28 mouse cellular contexts compared by ENCODE assay signal in the genomic region with DNA sequence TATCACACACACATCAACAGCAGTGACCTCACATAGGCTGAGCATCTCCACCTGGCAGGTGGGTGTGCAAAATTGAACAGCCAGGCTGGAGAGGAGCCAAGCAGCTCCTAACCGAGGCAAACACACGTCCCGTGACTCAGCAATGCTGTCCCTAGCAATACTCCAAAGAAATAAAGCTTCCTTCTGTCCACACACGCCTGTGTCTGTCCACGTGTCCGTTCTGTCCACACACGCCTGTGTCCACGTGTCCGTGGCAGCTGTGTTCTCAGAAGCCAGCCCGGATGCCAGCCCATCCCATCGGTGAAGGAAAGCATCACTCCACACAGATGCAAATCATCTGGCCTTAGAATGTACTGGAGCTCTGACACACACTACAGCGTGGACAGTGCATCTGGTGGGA. TPM values are rescaled to one million over a fixed set of nuclear protein-coding genes. Genes with fewer than 3 reads are reported as not detected.
DNase-seq lines count a peak whose midpoint lies in the region; TF ChIP-seq lines count a peak whose summit lies in the region.
"Had no signal": no experiment of that assay in that cellular context is flagged by ENCODE, and none has a peak within 500 bp of the region (broad histone marks: within the 10 kb centered on the region; RNA-seq: fewer than 3 reads in every experiment).

No protein-coding gene starts in this region.

- peak; percentile 28 to 33 for DNase-seq in layer of hippocampus, adult 8-10 months (ENCODE audit: low spot score in 2 of 2)
- DNase-seq in layer of hippocampus, adult 2 months (ENCODE audit: low spot score in 2 of 2), result no peak
- peak; percentile 28 for DNase-seq in right cerebral cortex, postnatal 25 days
- DNase-seq in right cerebral cortex, adult 18-20 months, result no peak
- no peak for DNase-seq in ES-E14 (ENCODE audit: low read depth, low spot score)
- no peak for DNase-seq in T-cell, adult 2 months (ENCODE audit: low spot score)
- DNase-seq: adrenal gland, postnatal 25 days; B cell, adult 2 months; cerebellum, adult 11-12 months; cerebellum, postnatal 14 days; embryo, embryonic 11 days; gastrocnemius, postnatal 36 days; kidney, adult 8-10 months; kidney, postnatal 36 days had no signal

- peaks cover 22% of the 10 kb centered on the region for H3K36me3 ChIP-seq in ES-E14 (ENCODE audit: control insufficient read depth, insufficient read depth, low read length, poor library complexity, severe bottlenecking)
- no peaks in the 10 kb centered on the region for H3K36me3 ChIP-seq in myocyte (ENCODE audit: control insufficient read depth, insufficient read depth)

- H3K9me3 ChIP-seq in ES-E14 (ENCODE audit: control insufficient read depth, insufficient read depth, low read depth, low read length), result no peaks in the 10 kb centered on the region
- H3K9me3 ChIP-seq: forebrain, embryonic 15.5 days; heart, embryonic 10.5 days; hindbrain, embryonic 12.5 days; limb, embryonic 15.5 days; liver, embryonic 15.5 days; midbrain, embryonic 10.5 days; neural tube, embryonic 12.5 days had no signal

- no peak overlapping the region for H3K4me2 ChIP-seq in myocyte (ENCODE audit: low read depth)
- H3K4me2 ChIP-seq: forebrain, embryonic 15.5 days; hindbrain, embryonic 12.5 days; limb, embryonic 15.5 days; liver, embryonic 15.5 days; neural tube, embryonic 12.5 days had no signal

- no peak overlapping the region for H3K4me3 ChIP-seq in layer of hippocampus, adult 2 months
- H3K4me3 ChIP-seq in ES-E14 (ENCODE audit: insufficient read depth in 1 of 2, low read depth in 1 of 2, low read length in 2 of 2, poor library complexity in 1 of 2, severe bottlenecking in 1 of 2) (no peak overlapping the region), myocyte (no peak overlapping the region)
- H3K4me3 ChIP-seq: forebrain, embryonic 15.5 days; heart, embryonic 10.5 days; hindbrain, embryonic 12.5 days; limb, embryonic 15.5 days; liver, embryonic 15.5 days; midbrain, embryonic 10.5 days; neural tube, embryonic 12.5 days had no signal

- no peak overlapping the region for H3ac ChIP-seq in myocyte (ENCODE audit: control insufficient read depth, insufficient read length)

- H3K27ac ChIP-seq in layer of hippocampus, adult 2 months, result no peak overlapping the region
- H3K27ac ChIP-seq in ES-E14 (ENCODE audit: insufficient read depth, low read depth, low read length, poor library complexity, severe bottlenecking), result no peak overlapping the region
- H3K27ac ChIP-seq: forebrain, embryonic 15.5 days; heart, embryonic 10.5 days; hindbrain, embryonic 12.5 days; limb, embryonic 15.5 days; liver, embryonic 15.5 days; macrophage; midbrain, embryonic 10.5 days; neural tube, embryonic 12.5 days had no signal

- peak overlapping the region; percentile 27; the same call in 1 of the 2 replicates for H3K9ac ChIP-seq in ES-E14 (ENCODE audit: insufficient read depth, low read depth, low read length, poor library complexity, severe bottlenecking)
- H3K9ac ChIP-seq: forebrain, embryonic 15.5 days; hindbrain, embryonic 12.5 days; limb, embryonic 15.5 days; liver, embryonic 15.5 days; neural tube, embryonic 12.5 days had no signal

- H3K4me1 ChIP-seq in ES-E14 (ENCODE audit: control insufficient read depth in 2 of 2, insufficient read depth in 2 of 2, low read length in 2 of 2, poor library complexity in 1 of 2), result peaks cover 3 to 9% of the 10 kb centered on the region in 2 experiments; a peak in 3 of 4 replicates
- H3K4me1 ChIP-seq: forebrain, embryonic 15.5 days; hindbrain, embryonic 12.5 days; limb, embryonic 15.5 days; midbrain, embryonic 10.5 days; neural tube, embryonic 12.5 days had no signal

- no peak for TF ChIP-seq CTCF in layer of hippocampus, adult 2 months (conservative IDR thresholded peaks at IDR 0.05)

- no peaks in the 10 kb centered on the region for H3K27me3 ChIP-seq in myocyte (ENCODE audit: control insufficient read depth, insufficient read depth, insufficient read length)
- H3K27me3 ChIP-seq: forebrain, embryonic 15.5 days; hindbrain, embryonic 12.5 days; limb, embryonic 15.5 days; neural tube, embryonic 12.5 days; Patski had no signal

- no peak for TF ChIP-seq POLR2A in myocyte (IDR thresholded peaks at IDR 0.05; ENCODE audit: insufficient read length, low read depth)

- H3K79me2 ChIP-seq in myocyte (ENCODE audit: control insufficient read depth, insufficient read depth), result no peaks in the 10 kb centered on the region

- in situ Hi-C loops in ES-E14 (cut with MboI; ENCODE audit: low sequenced_read_pairs in 2 of 2, unreplicated experiment in 2 of 2), result no loop called here

TF ChIP-seq in ES-E14, 5 proteins besides CTCF, POLR2A, EP300 and RAD21:
- TF ChIP-seq ZC3H11A (IDR thresholded peaks at IDR 0.05; ENCODE audit: borderline replicate concordance, low read depth, low read length) (no peak), MAFK (IDR thresholded peaks at IDR 0.05; ENCODE audit: insufficient read depth, low read depth, low read length) (peak; percentile 46; the same call in 1 of the 2 replicates)
TF ChIP-seq in ES-E14: peak in this region for 1.

TF ChIP-seq in myocyte, 11 proteins besides CTCF, POLR2A, EP300 and RAD21:
- TF ChIP-seq MYOG (IDR thresholded peaks at IDR 0.05; ENCODE audit: control insufficient read depth in 1 of 3, insufficient read depth in 1 of 3, insufficient read length in 2 of 3, low read depth in 2 of 3) (peak in 2 of 3 experiments; percentile 43 to 75), POLR2AphosphoS2 (IDR thresholded peaks at IDR 0.05; ENCODE audit: insufficient read length, low read depth) (no peak), E2F4 (IDR thresholded peaks at IDR 0.05; ENCODE audit: insufficient read depth) (no peak), REST (IDR thresholded peaks at IDR 0.05; ENCODE audit: insufficient read depth, insufficient read length) (no peak), TCF12 (IDR thresholded peaks at IDR 0.05; ENCODE audit: insufficient read depth, poor library complexity, severe bottlenecking) (no peak), USF1 (IDR thresholded peaks at IDR 0.05; ENCODE audit: low read depth) (no peak), TCF3 (IDR thresholded peaks at IDR 0.05; ENCODE audit: insufficient read length, low read depth) (no peak), MYOD1 (IDR thresholded peaks at IDR 0.05; ENCODE audit: control insufficient read depth in 1 of 3, insufficient read length in 2 of 3, low read depth in 2 of 3) (peak in 1 of 3 experiments; percentile 54), CEBPB (IDR thresholded peaks at IDR 0.05; ENCODE audit: insufficient read depth, poor library complexity, severe bottlenecking) (no peak), MAX (IDR thresholded peaks at IDR 0.05; ENCODE audit: low read depth) (no peak)

RNA-seq across cellular contexts. Expression of a gene that starts 13.8 kb away (rescaled TPM):
- 100 to 1,000 TPM; 243 to 255 (median 246) TPM for total RNA-seq in layer of hippocampus, adult 8-10 months (2022)
- 100 to 1,000 TPM; 237 to 271 TPM for total RNA-seq in layer of hippocampus, adult 2 months (2021)
- 188 and 227 TPM in 2 replicates for total RNA-seq in ES-E14 (2012; rRNA removed)
- 247 TPM for polyA plus RNA-seq in myocyte (2012; fragmentation: generic; extraction: Trizol)

RNA-seq across cellular contexts. Expression of a gene that starts 29.1 kb away (rescaled TPM):
- total RNA-seq in layer of hippocampus, adult 8-10 months (2022), result 10 to 100 TPM in 1 of 4 experiments, 1 to 10 TPM in 3; 2.5 to 11.0 (median 5.5) TPM
- 1 to 10 TPM; 3.5 to 4.7 TPM for total RNA-seq in layer of hippocampus, adult 2 months (2021)
- 72.0 and 156 TPM in 2 replicates for total RNA-seq in ES-E14 (2012; rRNA removed)
- 113 TPM for polyA plus RNA-seq in myocyte (2012; fragmentation: generic; extraction: Trizol)

RNA-seq across cellular contexts. Expression of a gene that starts 30.3 kb away (rescaled TPM):
- total RNA-seq in layer of hippocampus, adult 8-10 months (2022), result not detected
- total RNA-seq in layer of hippocampus, adult 2 months (2021), result not detected
- total RNA-seq in ES-E14 (2012; rRNA removed), result 0.22 TPM in 1 of 2 replicates, not detected in the other
- polyA plus RNA-seq in myocyte (2012; fragmentation: generic; extraction: Trizol), result not detected
- total RNA-seq: adrenal gland, postnatal 25 days; gastrocnemius, postnatal 36 days; monocyte, adult 5-6 weeks had no signal
- polyA plus RNA-seq: embryonic facial prominence, embryonic 14.5 days; heart, embryonic 10.5 days; heart, postnatal 0 days; hindbrain, embryonic 12.5 days; intestine, embryonic 14.5 days; limb, embryonic 15.5 days; liver, embryonic 15.5 days; macrophage; midbrain, embryonic 10.5 days; neural tube, embryonic 12.5 days; Patski had no signal

Comparison
In these comparisons a context has a peak if more than half of its experiments do, and no peak if none do; other contexts are left out.
1. DNase-seq: peak in layer of hippocampus, adult 8-10 months (2 of 2) and right cerebral cortex, postnatal 25 days (single experiment); none in layer of hippocampus, adult 2 months (0 of 2), right cerebral cortex, adult 18-20 months (single experiment), ES-E14 (single experiment) and T-cell, adult 2 months (single experiment).